Mouse (Mus musculus) hindbrain, postnatal 0 days (tissue): Measurements from ENCODE around the gene Eif4ebp2. TPM values are rescaled to one million over a fixed set of nuclear protein-coding genes. Genes with fewer than 3 reads are reported as not detected.

Experiments
- ATAC-seq: fragments of 200-750 bp; cut with Nextera tagmentation; 2 replicates; pipeline ENCODE4 v1.8.0; 2017; ENCODE audit warnings: mild to moderate bottlenecking, moderate TSS enrichment, moderate library complexity
- DNase-seq: peaks from one replicate; pipeline ENCODE4 v3.0.0-alpha.2; 2015; ENCODE audit warnings: low spot score
- H3K27ac ChIP-seq: fragments of 300-500 bp; sonication (generic); 2 replicates; pipeline ENCODE4 v1.5.1; 2014; ENCODE audit warnings: mild to moderate bottlenecking
- H3K27me3 ChIP-seq: fragments of 300-500 bp; sonication (generic); 2 replicates; pipeline ENCODE4 v1.6.1; 2014; ENCODE audit warnings: low read length, mixed read lengths; ENCODE audit not compliant: insufficient read depth
- H3K36me3 ChIP-seq: fragments of 300-500 bp; sonication (generic); 2 replicates; pipeline ENCODE4 v1.6.1; 2014; ENCODE audit warnings: low read length, mixed read lengths; ENCODE audit not compliant: insufficient read depth
- H3K4me1 ChIP-seq: fragments of 300-500 bp; sonication (generic); 2 replicates; pipeline ENCODE4 v1.6.1; 2014; ENCODE audit warnings: antibody characterized with exemption, low read length, mixed read lengths; ENCODE audit not compliant: insufficient read depth
- H3K4me2 ChIP-seq: fragments of 300-500 bp; sonication (generic); 2 replicates; pipeline ENCODE4 v1.6.1; 2014; ENCODE audit warnings: low read depth, mild to moderate bottlenecking, low read length, moderate library complexity, mixed read lengths
- H3K4me3 ChIP-seq: fragments of 300-500 bp; sonication (generic); 2 replicates; pipeline ENCODE4 v1.5.1; 2014; ENCODE audit warnings: low read length
- H3K9ac ChIP-seq: fragments of 300-500 bp; sonication (generic); replicated peaks from 2 replicates; pipeline ENCODE4 v1.6.1; 2014; ENCODE audit warnings: mild to moderate bottlenecking, low read length, moderate library complexity, mixed read lengths
- H3K9me3 ChIP-seq: fragments of 300-500 bp; sonication (generic); 2 replicates; pipeline ENCODE4 v1.6.1; 2016; ENCODE audit warnings: low read length, mixed read lengths
- CTCF ChIP-seq: IDR thresholded peaks from 2 replicates; pipeline ENCODE4 v1.5.1; 2016; ENCODE audit warnings: antibody characterized with exemption, control low read depth, low read depth
- WGBS: fragments of 180-500 bp; shearing (Covaris S2); extraction: QIAGEN DNeasy Blood & Tissue Kit; methylation state at CpG from one replicate; pipeline ENCODE4 v1.1.7; 2014; 5-methylcytosine and 5-hydroxymethylcytosine counted together
- polyA plus RNA-seq: library from polyadenylated mRNA; unstranded; fragments of >200 nt; fragmentation: Nextera tagmentation; extraction: Ambion mirVana; gene quantifications from 2 replicates; pipeline ENCODE4 v1.2.1, GENCODE M21; 2015
- total RNA-seq: library from RNA; depleted of rRNA; stranded (reverse); fragments of >200 nt; gene quantifications from 2 replicates; pipeline ENCODE4 v1.2.3, GENCODE M21; 2014

The Eif4ebp2 gene
- total and polyA plus RNA-seq, 2 experiments from 2014 or later: 16.2 to 35.9 TPM

GRCm38 (mm10) chr10:61448834-61449233 lies 3.6 kb downstream of the Eif4ebp2 start:
- WGBS: 81% methylated on average over 3 of the region's 3 CpGs
- DNase-seq (no peak), ATAC-seq (no peak)
- Histone ChIP-seq H3K9ac (no peak overlapping the region), H3K27me3 (no peaks in the 10 kb centered on the region), H3K4me2 (no peak overlapping the region), H3K4me3 (no peak overlapping the region), H3K36me3 (no peaks in the 10 kb centered on the region), H3K27ac (no peak overlapping the region), H3K9me3 (no peaks in the 10 kb centered on the region), H3K4me1 (peaks cover 14% of the 10 kb centered on the region; the same call in 1 of the 2 replicates)
- TF ChIP-seq CTCF: no peak

GRCm38 (mm10) chr10:61447581-61448353 lies 4.7 kb downstream of the Eif4ebp2 start:
- Histone ChIP-seq H3K9me3 (no peaks in the 10 kb centered on the region), H3K9ac (no peak overlapping the region; the same call in 1 of the 2 replicates), H3K4me3 (no peak overlapping the region), H3K36me3 (no peaks in the 10 kb centered on the region), H3K27ac (peak overlapping the region; percentile 16; the same call in 1 of the 2 replicates), H3K4me1 (peaks cover 19% of the 10 kb centered on the region), H3K4me2 (peak overlapping the region; percentile 2; the same call in 1 of the 2 replicates), H3K27me3 (no peaks in the 10 kb centered on the region)
- WGBS: 73% methylated on average over 10 of the region's 10 CpGs
- DNase-seq: no peak
- no peak for ATAC-seq
- no peak for TF ChIP-seq CTCF

GRCm38 (mm10) chr10:61445016-61445415 lies 7.4 kb downstream of the Eif4ebp2 start:
- WGBS: 87% methylated on average over 3 of the region's 3 CpGs
- Histone ChIP-seq H3K4me2 (no peak overlapping the region), H3K36me3 (no peaks in the 10 kb centered on the region), H3K9me3 (no peaks in the 10 kb centered on the region), H3K27ac (no peak overlapping the region), H3K9ac (no peak overlapping the region), H3K4me1 (peaks cover 14% of the 10 kb centered on the region; the same call in 1 of the 2 replicates), H3K27me3 (no peaks in the 10 kb centered on the region), H3K4me3 (no peak overlapping the region)
- no peak for TF ChIP-seq CTCF
- ATAC-seq: no peak
- no peak for DNase-seq

- DNase-seq (no peak), ATAC-seq (no peak)
- H3K27me3 ChIP-seq: no peaks in the 10 kb centered on the region
- peaks cover 11% of the 10 kb centered on the region; the same call in 1 of the 2 replicates for H3K4me1 ChIP-seq
- no peak overlapping the region for H3K27ac ChIP-seq
- H3K4me3 ChIP-seq: no peak overlapping the region
- H3K9me3 ChIP-seq: no peaks in the 10 kb centered on the region
- H3K9ac ChIP-seq: no peak overlapping the region
- no peak for TF ChIP-seq CTCF
- H3K4me2 ChIP-seq: no peak overlapping the region
- H3K36me3 ChIP-seq: no peaks in the 10 kb centered on the region
- 84% methylated on average over 1 of the region's 1 CpGs for WGBS
Observed at GRCm38 (mm10) chr10:61443876-61444275, 8.6 kb downstream of the Eif4ebp2 start.

- Histone ChIP-seq H3K4me3 (no peak overlapping the region), H3K27me3 (no peaks in the 10 kb centered on the region), H3K9me3 (no peaks in the 10 kb centered on the region), H3K9ac (no peak overlapping the region), H3K36me3 (no peaks in the 10 kb centered on the region), H3K4me2 (no peak overlapping the region), H3K27ac (no peak overlapping the region), H3K4me1 (peaks cover 11% of the 10 kb centered on the region; the same call in 1 of the 2 replicates)
- ATAC-seq: no peak
- WGBS: 52% methylated on average over 6 of the region's 6 CpGs
- DNase-seq: no peak
- no peak for TF ChIP-seq CTCF
Observed at GRCm38 (mm10) chr10:61443456-61443855, 9.0 kb downstream of the Eif4ebp2 start.

- Histone ChIP-seq H3K27ac (no peak overlapping the region), H3K9me3 (no peaks in the 10 kb centered on the region), H3K4me1 (peaks cover 5% of the 10 kb centered on the region), H3K27me3 (no peaks in the 10 kb centered on the region), H3K36me3 (no peaks in the 10 kb centered on the region), H3K4me3 (no peak overlapping the region), H3K4me2 (no peak overlapping the region), H3K9ac (no peak overlapping the region)
- ATAC-seq (0 out of 2 replicates have a peak, but pooled peaks have one; percentile 40), DNase-seq (no peak)
- WGBS: 91% methylated on average over 7 of the region's 7 CpGs
- no peak for TF ChIP-seq CTCF
Observed at GRCm38 (mm10) chr10:61440202-61440800, 12.2 kb downstream of the Eif4ebp2 start.
